Mouse (Mus musculus): ENCODE results near the gene Ide.

The Ide gene

GRCm38 (mm10) chr19:37333357-37333756 lies 4.3 kb downstream of the Ide start:
- DNase-seq (ENCODE audit: inconsistent ontology term) = no peak

- no peak for DNase-seq (ENCODE audit: inconsistent ontology term)
These were observed 4.9 kb downstream of the Ide start for GRCm38 (mm10) chr19:37332726-37333125.

- no peak for DNase-seq (ENCODE audit: inconsistent ontology term)
These were observed 10.4 kb downstream of the Ide start for GRCm38 (mm10) chr19:37327216-37327615.

GRCm38 (mm10) chr19:37323566-37323965 lies 14.1 kb downstream of the Ide start:
- DNase-seq (ENCODE audit: inconsistent ontology term) = no peak

GRCm38 (mm10) chr19:37320802-37321619 lies 16.6 kb downstream of the Ide start:
- DNase-seq (ENCODE audit: inconsistent ontology term) = peak; percentile 60

- DNase-seq (ENCODE audit: inconsistent ontology term) = no peak
These were observed 20.3 kb downstream of the Ide start for GRCm38 (mm10) chr19:37317359-37317758.

GRCm38 (mm10) chr19:37315091-37315490 lies 22.6 kb downstream of the Ide start:
- peak; percentile 73 for DNase-seq (ENCODE audit: inconsistent ontology term)

- DNase-seq (ENCODE audit: inconsistent ontology term) = no peak
These were observed 26.2 kb downstream of the Ide start for GRCm38 (mm10) chr19:37311426-37311825.

- DNase-seq (ENCODE audit: inconsistent ontology term) = no peak
These were observed 27.5 kb downstream of the Ide start for GRCm38 (mm10) chr19:37310133-37310532.

- DNase-seq (ENCODE audit: inconsistent ontology term) = no peak
These were observed 28.7 kb downstream of the Ide start for GRCm38 (mm10) chr19:37308941-37309340.

- DNase-seq (ENCODE audit: inconsistent ontology term) = no peak
These were observed 29.7 kb downstream of the Ide start for GRCm38 (mm10) chr19:37307826-37308545.

GRCm38 (mm10) chr19:37306176-37306575 lies 31.5 kb downstream of the Ide start:
- no peak for DNase-seq (ENCODE audit: inconsistent ontology term)

- DNase-seq (ENCODE audit: inconsistent ontology term) = no peak
These were observed 32.8 kb downstream of the Ide start for GRCm38 (mm10) chr19:37304866-37305265.

GRCm38 (mm10) chr19:37304006-37304405 lies 33.6 kb downstream of the Ide start:
- no peak for DNase-seq (ENCODE audit: inconsistent ontology term)

- DNase-seq (ENCODE audit: inconsistent ontology term) = no peak
These were observed 35.9 kb downstream of the Ide start for GRCm38 (mm10) chr19:37301733-37302132.

GRCm38 (mm10) chr19:37291676-37292075 lies 46.0 kb downstream of the Ide start:
- DNase-seq (ENCODE audit: inconsistent ontology term) = no peak

GRCm38 (mm10) chr19:37290906-37291305 lies 46.7 kb downstream of the Ide start:
- no peak for DNase-seq (ENCODE audit: inconsistent ontology term)

GRCm38 (mm10) chr19:37284775-37285174 lies 52.9 kb downstream of the Ide start:
- DNase-seq (ENCODE audit: inconsistent ontology term) = no peak

- DNase-seq (ENCODE audit: inconsistent ontology term) = no peak
These were observed 54.5 kb downstream of the Ide start for GRCm38 (mm10) chr19:37283166-37283565.

- no peak for DNase-seq (ENCODE audit: inconsistent ontology term)
These were observed 55.9 kb downstream of the Ide start for GRCm38 (mm10) chr19:37281710-37282109.

GRCm38 (mm10) chr19:37279194-37279593 lies 58.5 kb downstream of the Ide start:
- DNase-seq (ENCODE audit: inconsistent ontology term) = no peak

- no peak for DNase-seq (ENCODE audit: inconsistent ontology term)
These were observed 62.1 kb downstream of the Ide start for GRCm38 (mm10) chr19:37275555-37275954.

GRCm38 (mm10) chr19:37269106-37269505 lies 68.5 kb downstream of the Ide start:
- no peak for DNase-seq (ENCODE audit: inconsistent ontology term)

All from Muller cell, postnatal 12 days (primary cell).